Mouse (Mus musculus) regulatory T cell (primary cell): ENCODE data around the gene Klk1b3.

ENCODE experiments used
- in situ Hi-C: fragments of 300-600 bp; cut with MboI, MseI; formaldehyde crosslinking; loops from one replicate; pipeline ENCODE4 v1.15.1; 2025; ENCODE audit warnings: high pct_unique_total_duplicates

Gene Klk1b3

GRCm38 (mm10) chr7:44250732-44251275, 52.8 kb downstream of the Klk1b3 start:
- in situ Hi-C loops, result loop anchor here (10.0 kb wide), 1 partner anchor 1264 kb away; the partner anchor contains the start of gene Nucb1
